Mouse (Mus musculus): ENCODE data around the gene Sgsh.

DNA sequence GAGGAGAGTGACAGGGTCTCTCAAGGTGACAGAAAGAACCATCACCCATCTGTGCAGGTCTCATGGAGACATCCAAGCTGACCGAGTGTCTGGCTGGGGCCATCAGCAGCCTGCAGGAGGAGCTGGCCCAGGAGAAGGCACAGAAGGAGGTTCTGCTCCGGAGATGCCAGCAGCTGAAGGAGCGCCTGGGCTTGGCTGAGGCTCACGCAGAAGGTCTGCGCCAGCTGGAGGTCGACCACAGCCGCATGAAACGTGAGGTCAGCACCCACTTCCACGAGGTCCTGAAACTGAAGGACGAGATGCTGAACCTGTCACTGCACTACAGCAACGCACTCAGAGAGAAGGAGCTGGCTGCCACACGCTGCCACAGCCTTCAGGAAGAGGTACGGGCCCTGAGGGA, 32.8 kb downstream of the Sgsh start:
- no peak for TF ChIP-seq CTCF (IDR thresholded peaks at IDR 0.05; ENCODE audit: borderline replicate concordance, insufficient read depth, low read depth, low read length)
- TF ChIP-seq POLR2A (IDR thresholded peaks at IDR 0.05; ENCODE audit: borderline replicate concordance, insufficient read depth, low read length) = no peak
